Mouse (Mus musculus) intestine, embryonic 15.5 days (tissue): ENCODE measurements around the gene Gzmm. TPM values are rescaled to one million over a fixed set of nuclear protein-coding genes. Genes with fewer than 3 reads are reported as not detected.

Source experiments
- ATAC-seq: fragments of 200-750 bp; cut with Nextera tagmentation; 2 replicates; pipeline ENCODE4 v1.8.0; 2017; ENCODE audit warnings: moderate TSS enrichment, moderate library complexity
- H3K27ac ChIP-seq: fragments of 300-500 bp; sonication (generic); 2 replicates; pipeline ENCODE4 v1.5.1; 2015; ENCODE audit warnings: mild to moderate bottlenecking, inconsistent platforms
- H3K27me3 ChIP-seq: fragments of 300-500 bp; sonication (generic); replicated peaks from 2 replicates; pipeline ENCODE4 v1.6.1; 2015; ENCODE audit warnings: inconsistent platforms
- H3K36me3 ChIP-seq: fragments of 300-500 bp; sonication (generic); 2 replicates; pipeline ENCODE4 v1.6.1; 2015; ENCODE audit warnings: inconsistent platforms
- H3K4me1 ChIP-seq: fragments of 300-500 bp; sonication (generic); replicated peaks from 2 replicates; pipeline ENCODE4 v1.6.1; 2015; ENCODE audit warnings: inconsistent platforms
- H3K4me2 ChIP-seq: fragments of 300-500 bp; sonication (generic); replicated peaks from 2 replicates; pipeline ENCODE4 v1.6.1; 2015; ENCODE audit warnings: mild to moderate bottlenecking, inconsistent platforms
- H3K4me3 ChIP-seq: fragments of 300-500 bp; sonication (generic); replicated peaks from 2 replicates; pipeline ENCODE4 v1.5.1; 2015; ENCODE audit warnings: inconsistent platforms
- H3K9ac ChIP-seq: fragments of 300-500 bp; sonication (generic); 2 replicates; pipeline ENCODE4 v1.6.1; 2015; ENCODE audit warnings: inconsistent platforms
- H3K9me3 ChIP-seq: fragments of 300-500 bp; sonication (generic); 2 replicates; pipeline ENCODE4 v1.6.1; 2016; ENCODE audit warnings: inconsistent platforms
- WGBS: fragments of 180-500 bp; shearing (Covaris S2); methylation state at CpG from one replicate; pipeline ENCODE4 v1.1.7; 2015; 5-methylcytosine and 5-hydroxymethylcytosine counted together
- polyA plus RNA-seq: library from polyadenylated mRNA; unstranded; fragments of >200 nt; fragmentation: Nextera tagmentation; extraction: Ambion mirVana; gene quantifications from 2 replicates; pipeline ENCODE4 v1.2.1, GENCODE M21; 2015

The Gzmm gene
- polyA plus RNA-seq, 1 experiment from 2014 or later, result 0.52 TPM

GRCm38 (mm10) chr10:79740863-79741262 lies 52.0 kb downstream of the Gzmm start:
- H3K4me3 ChIP-seq, result no peak overlapping the region
- no peak overlapping the region for H3K9ac ChIP-seq
- WGBS, result 79% methylated on average over 11 of the region's 11 CpGs
- H3K4me2 ChIP-seq, result no peak overlapping the region
- no peak for ATAC-seq
- peaks cover 22% of the 10 kb centered on the region for H3K9me3 ChIP-seq
- peaks cover 78% of the 10 kb centered on the region for H3K36me3 ChIP-seq
- no peaks in the 10 kb centered on the region; the same call in 1 of the 2 replicates for H3K27me3 ChIP-seq
- H3K27ac ChIP-seq, result no peak overlapping the region
- peaks cover 6% of the 10 kb centered on the region; the same call in 1 of the 2 replicates for H3K4me1 ChIP-seq

DNA sequence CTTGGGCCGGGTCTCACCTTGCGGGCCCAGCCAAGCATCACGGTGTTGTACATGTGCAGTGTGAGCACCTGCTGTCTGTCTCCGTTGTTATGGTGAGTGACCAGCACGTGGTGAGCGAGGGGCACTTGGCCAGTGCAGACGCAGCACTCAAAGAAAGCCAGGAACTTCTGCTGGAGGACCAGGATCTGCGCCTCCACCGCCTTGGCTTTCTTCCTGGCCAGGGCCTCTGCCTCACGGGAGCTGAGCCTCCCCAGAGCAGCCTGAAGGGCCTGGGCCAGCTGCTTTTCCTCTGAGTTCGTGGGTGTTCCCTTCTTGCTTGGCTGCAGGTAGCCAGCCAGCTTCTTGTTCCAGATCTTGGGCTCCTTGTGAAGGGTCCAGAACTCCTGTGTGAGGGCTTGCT lies 54.3 kb downstream of the Gzmm start:
- no peak overlapping the region for H3K27ac ChIP-seq
- peaks cover 22% of the 10 kb centered on the region for H3K9me3 ChIP-seq
- H3K27me3 ChIP-seq, result no peaks in the 10 kb centered on the region
- no peak overlapping the region for H3K4me3 ChIP-seq
- no peak overlapping the region for H3K4me2 ChIP-seq
- ATAC-seq, result no peak
- H3K9ac ChIP-seq, result no peak overlapping the region
- 91% methylated on average over 11 of the region's 11 CpGs for WGBS
- H3K36me3 ChIP-seq, result peaks cover 55% of the 10 kb centered on the region
- peaks cover 12% of the 10 kb centered on the region; the same call in 1 of the 2 replicates for H3K4me1 ChIP-seq

DNA sequence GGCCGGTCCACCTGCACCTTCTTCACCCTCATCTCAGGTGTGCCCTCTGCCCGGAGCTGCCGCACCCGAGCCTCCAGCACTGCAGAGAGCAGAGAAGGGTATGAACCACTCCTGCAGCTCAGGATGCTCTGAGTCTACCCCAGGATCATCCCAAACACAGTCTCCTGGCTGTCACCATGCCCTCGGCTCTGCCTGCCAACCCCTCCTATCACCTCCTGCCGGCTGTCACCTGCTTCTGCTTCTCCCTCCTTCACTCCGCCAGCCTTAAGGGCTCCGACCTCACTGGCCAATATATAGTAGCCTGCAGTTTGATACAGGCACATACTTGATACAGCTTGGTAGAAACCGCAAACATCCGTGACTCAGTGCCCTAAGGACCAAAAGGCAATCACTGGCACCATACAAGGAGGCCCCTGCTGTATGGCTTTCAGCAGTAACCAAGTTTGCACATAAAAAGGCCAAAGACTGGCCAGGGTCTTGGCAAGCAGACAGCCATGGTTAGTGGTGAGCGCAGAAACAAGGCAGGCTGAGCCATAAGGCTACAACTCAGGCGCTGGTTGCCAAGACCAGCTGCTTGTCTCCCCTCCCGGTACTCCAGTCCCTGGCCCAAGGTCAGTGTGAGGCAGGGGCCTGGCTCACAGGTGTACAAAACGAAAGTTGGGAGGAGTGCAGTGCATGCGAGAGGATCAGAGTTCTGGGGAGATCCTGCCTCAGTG lies 55.0 kb downstream of the Gzmm start:
- WGBS, result 93% methylated on average over 15 of the region's 15 CpGs
- Histone ChIP-seq H3K4me3 (no peak overlapping the region), H3K4me1 (peaks cover 12% of the 10 kb centered on the region; the same call in 1 of the 2 replicates), H3K9me3 (peaks cover 18% of the 10 kb centered on the region), H3K4me2 (no peak overlapping the region), H3K9ac (no peak overlapping the region), H3K27me3 (no peaks in the 10 kb centered on the region), H3K36me3 (peaks cover 49% of the 10 kb centered on the region), H3K27ac (no peak overlapping the region)
- ATAC-seq, result no peak

Other genes starting within 250 kb of the Gzmm start
- gene Vmn2r83, start 220.3 kb upstream of the Gzmm start, polyA plus RNA-seq, result not detected in 2 replicates
- gene Plpp2, start 155.2 kb upstream of the Gzmm start, polyA plus RNA-seq, result 106 and 121 TPM in 2 replicates
- 40.5 and 44.3 TPM in 2 replicates for gene Mier2, start 133.8 kb upstream of the Gzmm start, polyA plus RNA-seq
- not detected in 2 replicates for gene Theg, start 101.7 kb upstream of the Gzmm start, polyA plus RNA-seq
- 0.05 and 0.06 TPM in 2 replicates for gene C2cd4c, start 75.0 kb upstream of the Gzmm start, polyA plus RNA-seq
- gene Shc2, start 51.1 kb upstream of the Gzmm start, polyA plus RNA-seq, result 7.6 and 8.2 TPM in 2 replicates
- gene Odf3l2, start 43.3 kb upstream of the Gzmm start, polyA plus RNA-seq, result not detected in 2 replicates
- gene Madcam1, start 24.5 kb upstream of the Gzmm start, polyA plus RNA-seq, result 23.6 and 28.6 TPM in 2 replicates
- 62.8 and 63.0 TPM in 2 replicates for gene Tpgs1, start 19.7 kb upstream of the Gzmm start, polyA plus RNA-seq
- 137 and 144 TPM in 2 replicates for gene Cdc34, start 6.8 kb upstream of the Gzmm start, polyA plus RNA-seq
- 1,119 and 1,131 TPM in 2 replicates for gene Bsg, start 15.5 kb downstream of the Gzmm start, polyA plus RNA-seq
- gene Hcn2, start 27.6 kb downstream of the Gzmm start, polyA plus RNA-seq, result 0.18 and 0.23 TPM in 2 replicates
- gene Polrmt, start 57.6 kb downstream of the Gzmm start, polyA plus RNA-seq, result 37.8 and 45.5 TPM in 2 replicates
- 0.09 and 0.28 TPM in 2 replicates for gene Fgf22, start 66.1 kb downstream of the Gzmm start, polyA plus RNA-seq
- 89.8 and 91.6 TPM in 2 replicates for gene Rnf126, start 77.9 kb downstream of the Gzmm start, polyA plus RNA-seq
- 14.0 and 16.1 TPM in 2 replicates for gene Fstl3, start 88.3 kb downstream of the Gzmm start, polyA plus RNA-seq
- 0.09 TPM in 1 of 2 replicates, not detected in the other for gene Prss57, start 101.9 kb downstream of the Gzmm start, polyA plus RNA-seq
- 48.1 and 48.5 TPM in 2 replicates for gene Palm, start 104.6 kb downstream of the Gzmm start, polyA plus RNA-seq
- 141 and 154 TPM in 2 replicates for gene Misp, start 132.0 kb downstream of the Gzmm start, polyA plus RNA-seq
- 307 and 314 TPM in 2 replicates for gene Ptbp1, start 165.4 kb downstream of the Gzmm start, polyA plus RNA-seq
- 3.7 and 3.9 TPM in 2 replicates for gene Prtn3, start 185.5 kb downstream of the Gzmm start, polyA plus RNA-seq
- 31.3 and 32.7 TPM in 2 replicates for gene Plppr3, start 185.6 kb downstream of the Gzmm start, polyA plus RNA-seq
- gene Elane, start 197.2 kb downstream of the Gzmm start, polyA plus RNA-seq, result 1.1 and 2.6 TPM in 2 replicates
- gene Cfd, start 201.8 kb downstream of the Gzmm start, polyA plus RNA-seq, result not detected in 2 replicates
- gene Med16, start 219.9 kb downstream of the Gzmm start, polyA plus RNA-seq, result 37.3 and 39.8 TPM in 2 replicates
- gene Gm26602, start 221.8 kb downstream of the Gzmm start, polyA plus RNA-seq, result 17.7 TPM in 1 of 2 replicates, not detected in the other
- 0.52 and 1.1 TPM in 2 replicates for gene Kiss1r, start 228.0 kb downstream of the Gzmm start, polyA plus RNA-seq
- gene R3hdm4, start 232.2 kb downstream of the Gzmm start, polyA plus RNA-seq, result 108 and 116 TPM in 2 replicates
- gene Arid3a, start 238.0 kb downstream of the Gzmm start, polyA plus RNA-seq, result 18.7 and 19.0 TPM in 2 replicates